ENCODE assay signal across 8 mouse cellular contexts in genomic region chr10:60985109-60985576, GRCm38 (mm10).
DNase-seq lines count a peak whose midpoint lies in the region; ATAC-seq and TF ChIP-seq lines count a peak whose summit lies in the region.

No protein-coding gene starts in this region.

- peaks cover 26% of the 10 kb centered on the region for H3K27me3 ChIP-seq in forebrain, embryonic 10.5 days (ENCODE audit: poor library complexity, severe bottlenecking)

- no peak overlapping the region for H3K4me3 ChIP-seq in forebrain, embryonic 10.5 days
- no peak overlapping the region for H3K4me3 ChIP-seq in lung, adult 2 months (replicated peaks; ENCODE audit: extremely low read depth, low read depth, low read length)

- no peak for ATAC-seq in megakaryocyte progenitor cell, adult 5-6 weeks (replicated peaks; ENCODE audit: poor library complexity)

- no peaks in the 10 kb centered on the region for H3K36me3 ChIP-seq in forebrain, embryonic 10.5 days (replicated peaks)

- WGBS in forebrain, embryonic 10.5 days = 8% methylated on average over 10 of the region's 10 CpGs
- 9% methylated on average over 10 of the region's 10 CpGs for WGBS in lung, adult 2 months

- peak overlapping the region; percentile 70 for H3K27ac ChIP-seq in forebrain, embryonic 10.5 days

- H3K4me1 ChIP-seq in forebrain, embryonic 10.5 days = peaks cover 30% of the 10 kb centered on the region
- H3K4me1 ChIP-seq in lung, adult 2 months (ENCODE audit: control insufficient read depth, insufficient read depth, low read length) = no peaks in the 10 kb centered on the region

- peak; percentile 6 for DNase-seq in layer of hippocampus, adult 9-11 months
- DNase-seq in layer of hippocampus, adult 9-10 months (ENCODE audit: low spot score) = no peak
- DNase-seq in ZHBTc4 (ENCODE audit: low read depth, low spot score) = peak; percentile 80
- DNase-seq in forebrain, embryonic 10.5 days (ENCODE audit: extremely low spot score, low spot score) = peak; percentile 46
- peak; percentile 4 for DNase-seq in lung, adult 2 months
- DNase-seq in skeletal muscle tissue, adult 2 months (ENCODE audit: low read depth, low spot score) = peak; percentile 1
- DNase-seq in left cerebral cortex, adult 11 months (ENCODE audit: low spot score) = no peak

- TF ChIP-seq CTCF in lung, adult 2 months (IDR thresholded peaks at IDR 0.05; ENCODE audit: insufficient read depth, low read length) = peak; percentile 68

- no peaks in the 10 kb centered on the region for H3K9me3 ChIP-seq in forebrain, embryonic 10.5 days

- TF ChIP-seq POLR2A in lung, adult 2 months (IDR thresholded peaks at IDR 0.05; ENCODE audit: borderline replicate concordance, extremely low read depth, low read depth, low read length) = no peak

Comparison
In these comparisons a context has a peak if more than half of its experiments do, and no peak if none do; other contexts are left out.
1. DNase-seq: peak in layer of hippocampus, adult 9-11 months (single experiment), ZHBTc4 (single experiment), forebrain, embryonic 10.5 days (single experiment), lung, adult 2 months (single experiment) and skeletal muscle tissue, adult 2 months (single experiment); none in layer of hippocampus, adult 9-10 months (single experiment) and left cerebral cortex, adult 11 months (single experiment).